Mouse (Mus musculus) layer of hippocampus, postnatal 36 days (tissue): ENCODE data around the gene Rgcc. TPM values are rescaled to one million over a fixed set of nuclear protein-coding genes. Genes with fewer than 3 reads are reported as not detected.

Source experiments
- DNase-seq, 2 experiments: peaks; one replicate each; pipeline ENCODE4 v3.0.0; 2022
- total RNA-seq, 2 experiments: library from RNA; stranded (reverse); gene quantifications; 2 replicates each; pipeline ENCODE4 v1.2.3; 2021

Rgcc gene
- total RNA-seq, 2 experiments from 2014 or later: 44.6 to 44.8 TPM

DNA sequence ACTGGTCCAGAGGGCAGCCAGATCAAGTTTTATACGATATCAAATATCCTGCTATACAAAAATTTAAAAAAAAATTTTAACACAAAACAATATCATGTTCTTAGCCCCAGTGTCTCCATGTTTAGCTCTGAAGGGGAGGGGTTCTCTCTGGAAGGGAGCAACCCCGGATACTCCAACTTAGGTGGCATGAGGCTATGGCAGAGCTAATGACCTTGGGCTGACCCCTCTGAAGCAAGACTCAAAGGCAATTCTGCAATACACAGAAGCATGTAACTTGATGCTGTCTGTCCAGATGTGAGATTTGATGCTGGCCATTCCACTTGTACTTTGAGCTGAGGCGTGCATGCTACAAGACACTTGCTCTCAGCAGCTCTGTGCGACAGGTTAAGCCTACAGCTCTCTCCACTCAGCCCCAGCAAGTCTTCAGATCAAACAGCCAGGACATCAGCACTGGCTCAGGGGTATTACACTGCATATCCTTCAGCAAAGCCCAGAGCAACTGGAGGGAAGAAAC is 60.3 kb downstream of the Rgcc start:
- no peak for DNase-seq

DNA sequence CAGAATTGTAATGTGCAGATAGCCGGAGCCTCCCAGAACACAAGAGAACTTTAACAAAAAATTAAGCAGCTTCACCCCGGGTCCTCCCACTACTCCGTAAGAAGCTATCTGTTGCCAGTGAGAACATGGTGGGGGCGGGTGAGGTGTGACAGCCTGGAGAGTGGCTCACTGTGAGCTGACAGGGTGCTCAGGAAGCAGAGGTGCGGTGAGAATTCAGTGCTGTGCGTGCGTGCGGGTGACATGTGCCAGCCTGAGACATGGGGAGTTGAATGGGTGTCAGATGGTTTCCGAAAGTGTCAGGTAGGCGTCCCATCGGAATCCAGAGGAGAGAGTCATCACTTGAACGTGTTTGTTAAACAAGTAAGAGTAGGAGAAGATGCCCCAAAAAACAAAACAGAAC is 62.0 kb downstream of the Rgcc start:
- DNase-seq: no peak

Other genes starting within 250 kb of the Rgcc start
- not detected for gene Zfp957, start 54.3 kb downstream of the Rgcc start, total RNA-seq
- gene Naa16, start 89.1 kb upstream of the Rgcc start, total RNA-seq: 10 to 100 TPM; 16.1 to 18.2 TPM
- 1 to 10 TPM; 5.5 to 5.7 TPM for gene Mtrf1, start 96.1 kb upstream of the Rgcc start, total RNA-seq
- 10 to 100 TPM; 42.8 to 44.0 TPM for gene Kbtbd7, start 124.9 kb upstream of the Rgcc start, total RNA-seq
- gene Kbtbd6, start 150.2 kb upstream of the Rgcc start, total RNA-seq: 1 to 10 TPM in 1 of 2 experiments, under 1 TPM in 1; 0.81 to 1.3 TPM
- gene Elf1, start 179.5 kb upstream of the Rgcc start, total RNA-seq: 1 to 10 TPM; 5.0 to 5.2 TPM
- 10 to 100 TPM; 55.4 to 56.7 TPM for gene Wbp4, start 179.9 kb upstream of the Rgcc start, total RNA-seq